Mouse (Mus musculus): ENCODE results near the gene Pbx2. TPM values are rescaled to one million over a fixed set of nuclear protein-coding genes. Genes with fewer than 3 reads are reported as not detected.

The Pbx2 gene
- total and polyA plus RNA-seq, 3 experiments: 25.1 to 138 (median 35.8) TPM

DNA sequence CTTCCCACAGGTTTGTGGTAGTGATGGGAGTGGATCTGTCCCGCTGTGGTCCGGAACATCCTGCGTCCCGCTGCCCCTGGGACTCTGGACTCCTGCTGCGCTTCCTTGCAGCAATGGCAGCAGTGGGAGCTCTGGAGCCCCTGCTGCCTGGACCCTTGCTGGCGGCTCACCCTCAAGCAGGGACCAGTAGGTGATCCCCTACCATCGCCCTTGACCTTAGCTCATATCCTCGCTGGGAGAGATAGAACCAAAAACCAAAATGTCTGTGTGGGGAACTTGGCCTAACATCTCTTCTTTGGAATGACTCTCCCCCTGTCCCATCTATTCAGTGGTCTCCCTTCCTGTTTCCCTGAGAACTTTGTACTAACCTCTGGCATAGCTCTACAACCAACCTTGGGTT lies 7.2 kb upstream of the Pbx2 start:
- Histone ChIP-seq H3K4me1 (ENCODE audit: insufficient read depth, low read depth, low read length) (peaks cover 20% of the 10 kb centered on the region), H3K36me3 (replicated peaks) (no peaks in the 10 kb centered on the region), H3K9me3 (replicated peaks) (no peaks in the 10 kb centered on the region), H3K27me3 (ENCODE audit: insufficient read depth, low read length) (peaks cover 39% of the 10 kb centered on the region), H3K4me3 (ENCODE audit: low read depth, low read length) (no peak overlapping the region)
- ATAC-seq (ENCODE audit: extremely low read depth, insufficient number of reproducible peaks, low FRiP score, poor library complexity, severe bottlenecking): no peak
- DNase-seq (ENCODE audit: low spot score): no peak
- TF ChIP-seq POLR2AphosphoS5 (IDR thresholded peaks at IDR 0.05; ENCODE audit: insufficient replicate concordance, low read depth, low read length) (no peak), GATA1 (IDR thresholded peaks at IDR 0.05; ENCODE audit: borderline replicate concordance, low read length) (no peak), TAL1 (conservative IDR thresholded peaks at IDR 0.05; ENCODE audit: low read depth, low read length) (no peak), GATA2 (IDR thresholded peaks at IDR 0.05; ENCODE audit: borderline replicate concordance, low read depth, low read length) (no peak), CTCF (IDR thresholded peaks at IDR 0.05; ENCODE audit: low read depth, low read length) (no peak)

DNA sequence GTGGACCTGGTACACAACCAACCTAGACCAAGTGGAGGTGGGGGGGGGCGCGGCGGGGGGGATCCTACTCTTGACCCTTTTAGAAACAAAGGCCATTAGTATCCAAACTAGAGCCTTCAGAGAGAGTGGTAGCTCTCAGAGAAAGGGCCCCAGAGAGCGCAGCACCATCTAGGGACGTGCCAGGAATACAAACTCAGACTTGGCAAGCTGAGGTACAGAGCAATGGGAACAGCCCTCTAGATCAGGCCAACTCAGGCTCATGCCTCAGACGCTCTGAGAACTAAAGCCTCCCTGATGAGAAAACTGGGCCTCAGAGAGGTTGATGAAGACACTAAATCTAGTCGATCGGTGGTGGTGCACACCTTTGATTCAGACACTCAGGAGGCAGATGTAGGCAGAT lies 5.9 kb upstream of the Pbx2 start:
- Histone ChIP-seq H3K4me1 (ENCODE audit: insufficient read depth, low read depth, low read length) (peaks cover 33% of the 10 kb centered on the region), H3K27me3 (ENCODE audit: insufficient read depth, low read length) (peaks cover 36% of the 10 kb centered on the region), H3K36me3 (replicated peaks) (no peaks in the 10 kb centered on the region), H3K4me3 (ENCODE audit: low read depth, low read length) (no peak overlapping the region), H3K9me3 (replicated peaks) (no peaks in the 10 kb centered on the region)
- DNase-seq (ENCODE audit: low spot score): no peak
- ATAC-seq (ENCODE audit: extremely low read depth, insufficient number of reproducible peaks, low FRiP score, poor library complexity, severe bottlenecking): no peak
- TF ChIP-seq POLR2AphosphoS5 (IDR thresholded peaks at IDR 0.05; ENCODE audit: insufficient replicate concordance, low read depth, low read length) (no peak), TAL1 (conservative IDR thresholded peaks at IDR 0.05; ENCODE audit: low read depth, low read length) (no peak), CTCF (IDR thresholded peaks at IDR 0.05; ENCODE audit: low read depth, low read length) (no peak), GATA2 (IDR thresholded peaks at IDR 0.05; ENCODE audit: borderline replicate concordance, low read depth, low read length) (no peak), GATA1 (IDR thresholded peaks at IDR 0.05; ENCODE audit: borderline replicate concordance, low read length) (no peak)

DNA sequence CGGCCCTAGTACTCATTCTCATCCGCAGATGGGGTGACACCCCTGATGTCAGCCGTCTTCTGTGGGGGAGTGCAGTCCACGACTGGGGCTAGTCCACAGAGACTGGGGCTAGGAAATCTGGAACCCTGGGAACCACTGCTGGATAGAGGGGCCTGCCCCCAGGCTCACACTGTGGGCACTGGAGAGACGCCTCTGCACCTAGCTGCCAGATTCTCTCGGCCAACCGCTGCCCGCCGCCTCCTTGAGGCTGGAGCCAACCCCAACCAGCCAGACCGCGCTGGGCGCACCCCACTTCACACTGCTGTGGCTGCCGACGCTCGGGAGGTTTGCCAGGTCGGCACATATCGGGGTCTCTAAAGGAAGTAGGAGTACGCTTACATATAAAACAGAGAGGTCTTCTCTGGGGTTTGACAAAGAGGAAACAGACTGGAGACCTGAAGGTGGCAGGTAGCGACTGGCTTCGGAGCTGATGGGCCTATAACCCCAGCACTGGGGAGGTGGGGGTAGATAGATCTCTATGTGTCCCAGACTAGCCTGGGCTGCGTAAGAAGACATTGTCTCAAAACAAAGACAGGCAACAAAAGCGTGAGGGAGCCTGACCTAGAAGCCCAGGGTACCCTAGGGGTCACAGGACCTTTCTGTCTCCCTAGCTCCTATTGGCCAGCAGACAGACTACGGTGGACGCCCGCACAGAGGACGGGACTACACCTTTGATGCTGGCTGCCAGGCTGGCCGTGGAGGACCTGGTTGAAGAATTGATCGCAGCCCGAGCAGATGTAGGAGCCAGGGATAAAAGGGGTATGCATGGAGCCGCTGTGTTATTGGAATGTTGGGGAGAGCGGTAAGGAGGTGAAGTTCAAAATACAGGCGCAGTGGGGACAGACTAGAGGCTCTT lies 4.9 kb upstream of the Pbx2 start:
- Histone ChIP-seq H3K4me1 (ENCODE audit: insufficient read depth, low read depth, low read length) (peaks cover 43% of the 10 kb centered on the region), H3K36me3 (replicated peaks) (peaks cover 7% of the 10 kb centered on the region), H3K9me3 (replicated peaks) (no peaks in the 10 kb centered on the region), H3K4me3 (ENCODE audit: low read depth, low read length) (peak overlapping the region; percentile 92; the same call in 1 of the 2 replicates), H3K27me3 (ENCODE audit: insufficient read depth, low read length) (peaks cover 27% of the 10 kb centered on the region)
- DNase-seq (ENCODE audit: low spot score) (no peak), ATAC-seq (ENCODE audit: extremely low read depth, insufficient number of reproducible peaks, low FRiP score, poor library complexity, severe bottlenecking) (no peak)
- TF ChIP-seq POLR2AphosphoS5 (IDR thresholded peaks at IDR 0.05; ENCODE audit: insufficient replicate concordance, low read depth, low read length) (no peak), CTCF (IDR thresholded peaks at IDR 0.05; ENCODE audit: low read depth, low read length) (no peak), TAL1 (conservative IDR thresholded peaks at IDR 0.05; ENCODE audit: low read depth, low read length) (no peak), GATA1 (IDR thresholded peaks at IDR 0.05; ENCODE audit: borderline replicate concordance, low read length) (no peak), GATA2 (IDR thresholded peaks at IDR 0.05; ENCODE audit: borderline replicate concordance, low read depth, low read length) (no peak)

DNA sequence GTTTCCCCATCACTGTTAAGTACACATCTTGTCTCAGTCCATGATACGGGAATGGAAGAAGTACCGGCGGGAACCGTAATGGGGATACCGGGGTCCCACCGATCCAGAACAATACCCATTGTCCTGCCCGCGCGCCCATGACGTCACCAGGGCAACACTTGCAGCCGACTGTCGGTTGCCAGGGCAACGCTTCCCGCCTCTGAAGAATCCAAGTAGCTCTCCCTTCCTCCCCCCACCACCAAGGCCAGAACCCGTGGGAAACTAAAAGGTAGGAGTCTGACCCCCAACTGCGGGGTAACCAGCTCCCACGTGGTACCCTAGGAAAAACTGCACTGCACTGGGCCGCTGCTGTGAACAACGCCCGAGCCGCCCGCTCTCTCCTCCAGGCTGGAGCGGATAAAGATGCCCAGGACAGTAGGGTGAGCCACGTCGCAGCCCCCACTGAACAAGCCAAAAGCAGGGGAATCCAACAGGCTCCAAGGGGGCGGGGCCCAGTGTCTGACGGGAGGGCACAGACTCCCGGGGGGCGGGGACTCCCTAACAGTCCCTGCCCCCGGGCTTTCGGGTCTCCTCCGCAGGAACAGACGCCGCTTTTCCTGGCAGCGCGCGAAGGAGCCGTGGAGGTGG lies 4.2 kb upstream of the Pbx2 start:
- peak overlapping the region; percentile 92 for H3K4me3 ChIP-seq (ENCODE audit: low read depth, low read length)
- peaks cover 48% of the 10 kb centered on the region for H3K4me1 ChIP-seq (ENCODE audit: insufficient read depth, low read depth, low read length)
- DNase-seq (ENCODE audit: low spot score): peak; percentile 83
- TF ChIP-seq TAL1 (conservative IDR thresholded peaks at IDR 0.05; ENCODE audit: low read depth, low read length): no peak
- TF ChIP-seq GATA2 (IDR thresholded peaks at IDR 0.05; ENCODE audit: borderline replicate concordance, low read depth, low read length): no peak
- TF ChIP-seq CTCF (IDR thresholded peaks at IDR 0.05; ENCODE audit: low read depth, low read length): no peak
- TF ChIP-seq GATA1 (IDR thresholded peaks at IDR 0.05; ENCODE audit: borderline replicate concordance, low read length): no peak
- TF ChIP-seq POLR2AphosphoS5 (IDR thresholded peaks at IDR 0.05; ENCODE audit: insufficient replicate concordance, low read depth, low read length): no peak
- peak; percentile 15; the same call in 1 of the 2 replicates for ATAC-seq (ENCODE audit: extremely low read depth, insufficient number of reproducible peaks, low FRiP score, poor library complexity, severe bottlenecking)
- H3K9me3 ChIP-seq (replicated peaks): no peaks in the 10 kb centered on the region
- H3K27me3 ChIP-seq (ENCODE audit: insufficient read depth, low read length): peaks cover 20% of the 10 kb centered on the region
- H3K36me3 ChIP-seq (replicated peaks): peaks cover 8% of the 10 kb centered on the region

DNA sequence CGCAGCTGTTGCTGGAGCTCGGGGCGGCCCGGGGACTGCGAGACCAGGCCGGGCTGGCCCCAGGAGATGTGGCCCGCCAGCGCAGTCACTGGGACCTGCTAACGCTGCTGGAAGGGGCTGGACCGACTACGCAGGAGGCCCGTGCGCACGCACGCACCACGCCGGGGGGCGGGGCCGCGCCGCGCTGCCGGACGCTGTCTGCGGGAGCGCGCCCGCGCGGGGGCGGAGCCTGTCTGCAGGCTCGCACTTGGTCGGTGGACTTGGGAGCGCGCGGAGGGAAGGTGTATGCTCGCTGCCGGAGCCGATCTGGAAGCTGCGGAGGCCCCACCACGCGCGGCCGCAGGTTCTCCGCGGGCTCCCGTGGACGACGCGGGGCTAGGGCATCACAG lies 3.6 kb upstream of the Pbx2 start:
- no peaks in the 10 kb centered on the region for H3K9me3 ChIP-seq (replicated peaks)
- peaks cover 15% of the 10 kb centered on the region for H3K27me3 ChIP-seq (ENCODE audit: insufficient read depth, low read length)
- ATAC-seq (ENCODE audit: extremely low read depth, insufficient number of reproducible peaks, low FRiP score, poor library complexity, severe bottlenecking): no peak
- TF ChIP-seq POLR2AphosphoS5 (IDR thresholded peaks at IDR 0.05; ENCODE audit: insufficient replicate concordance, low read depth, low read length): no peak
- no peak for TF ChIP-seq TAL1 (conservative IDR thresholded peaks at IDR 0.05; ENCODE audit: low read depth, low read length)
- no peak for TF ChIP-seq CTCF (IDR thresholded peaks at IDR 0.05; ENCODE audit: low read depth, low read length)
- no peak for TF ChIP-seq GATA1 (IDR thresholded peaks at IDR 0.05; ENCODE audit: borderline replicate concordance, low read length)
- no peak for TF ChIP-seq GATA2 (IDR thresholded peaks at IDR 0.05; ENCODE audit: borderline replicate concordance, low read depth, low read length)
- DNase-seq (ENCODE audit: low spot score): peak; percentile 91
- peak overlapping the region; percentile 92 for H3K4me3 ChIP-seq (ENCODE audit: low read depth, low read length)
- peaks cover 8% of the 10 kb centered on the region for H3K36me3 ChIP-seq (replicated peaks)
- H3K4me1 ChIP-seq (ENCODE audit: insufficient read depth, low read depth, low read length): peaks cover 48% of the 10 kb centered on the region

DNA sequence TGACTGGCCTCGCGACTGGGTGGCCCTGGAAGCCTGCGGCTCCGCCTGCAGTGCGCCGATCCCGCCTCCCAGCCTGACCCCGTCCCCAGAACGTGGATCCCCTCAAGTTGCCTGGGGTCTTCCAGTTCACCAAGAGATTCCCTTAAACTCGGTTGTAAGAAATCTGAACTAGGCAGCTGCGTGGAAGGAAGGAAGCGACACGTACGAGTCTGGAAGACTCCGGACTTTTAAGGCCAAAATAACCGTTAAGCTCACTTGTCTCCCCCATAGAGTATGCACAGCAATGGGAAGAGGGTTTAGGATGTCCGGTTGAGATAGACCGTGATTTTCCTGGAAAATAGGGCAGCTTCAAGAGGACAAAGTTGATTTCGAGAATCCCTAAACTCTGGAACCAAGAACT lies 3.3 kb upstream of the Pbx2 start:
- H3K4me1 ChIP-seq (ENCODE audit: insufficient read depth, low read depth, low read length): peaks cover 51% of the 10 kb centered on the region
- peaks cover 11% of the 10 kb centered on the region for H3K27me3 ChIP-seq (ENCODE audit: insufficient read depth, low read length)
- peaks cover 8% of the 10 kb centered on the region for H3K36me3 ChIP-seq (replicated peaks)
- ATAC-seq (ENCODE audit: extremely low read depth, insufficient number of reproducible peaks, low FRiP score, poor library complexity, severe bottlenecking): no peak
- TF ChIP-seq GATA2 (IDR thresholded peaks at IDR 0.05; ENCODE audit: borderline replicate concordance, low read depth, low read length) (no peak), GATA1 (IDR thresholded peaks at IDR 0.05; ENCODE audit: borderline replicate concordance, low read length) (no peak)
- H3K9me3 ChIP-seq (replicated peaks): no peaks in the 10 kb centered on the region
- no peak for DNase-seq (ENCODE audit: low spot score)
- H3K4me3 ChIP-seq (ENCODE audit: low read depth, low read length): peak overlapping the region; percentile 92
